Mouse (Mus musculus) brain, embryonic 14.5 days (tissue): ENCODE measurements around the gene Swap70.

Experiments
- CTCF ChIP-seq: fragments of 200-500 bp; IDR thresholded peaks from 2 replicates; pipeline ENCODE4 v1.5.1; 2012; ENCODE audit warnings: inconsistent platforms, mild to moderate bottlenecking, moderate library complexity, borderline replicate concordance; ENCODE audit not compliant: insufficient read depth, insufficient read length; ENCODE audit errors: extremely low read depth
- POLR2A ChIP-seq: fragments of 200-500 bp; IDR thresholded peaks from 2 replicates; pipeline ENCODE4 v1.6.1; 2012; ENCODE audit warnings: mild to moderate bottlenecking, inconsistent platforms, borderline replicate concordance; ENCODE audit not compliant: poor library complexity, insufficient read depth, insufficient read length, severe bottlenecking; ENCODE audit errors: extremely low read depth

- no peak for TF ChIP-seq CTCF
- TF ChIP-seq POLR2A: no peak
These were observed 87.7 kb downstream of the Swap70 start for GRCm38 (mm10) chr7:110309246-110309645.
